ENCODE assay signal across 13 mouse cellular contexts in genomic region chr14:71709528-71710289, GRCm38 (mm10).
A peak's percentile ranks its signal among the peaks of the same experiment; 100 is the strongest.
DNase-seq lines count a peak whose midpoint lies in the region; ATAC-seq lines count a peak whose summit lies in the region.
"Had no signal": no experiment of that assay in that cellular context is flagged by ENCODE, and none has a peak within 500 bp of the region (broad histone marks: within the 10 kb centered on the region; RNA-seq: fewer than 3 reads in every experiment).

No protein-coding gene starts in this region.

- no peak overlapping the region for H3K9ac ChIP-seq in embryonic facial prominence, embryonic 14.5 days (ENCODE audit: low read depth, low read length)
- no peak overlapping the region for H3K9ac ChIP-seq in forebrain, embryonic 15.5 days (replicated peaks)
- H3K9ac ChIP-seq in midbrain, embryonic 15.5 days, result no peak overlapping the region
- H3K9ac ChIP-seq: heart, embryonic 13.5 days had no signal

- H3K9me3 ChIP-seq in embryonic facial prominence, embryonic 14.5 days (ENCODE audit: control insufficient read depth, low read length), result no peaks in the 10 kb centered on the region
- no peaks in the 10 kb centered on the region for H3K9me3 ChIP-seq in forebrain, embryonic 15.5 days
- H3K9me3 ChIP-seq in midbrain, embryonic 15.5 days, result no peaks in the 10 kb centered on the region
- H3K9me3 ChIP-seq: heart, embryonic 13.5 days had no signal

- no peaks in the 10 kb centered on the region for H3K4me1 ChIP-seq in embryonic facial prominence, embryonic 14.5 days (ENCODE audit: control insufficient read depth, insufficient read depth, low read length)
- H3K4me1 ChIP-seq in forebrain, embryonic 15.5 days, result peaks cover 3% of the 10 kb centered on the region; the same call in 1 of the 2 replicates
- H3K4me1 ChIP-seq in midbrain, embryonic 15.5 days, result peaks cover 4% of the 10 kb centered on the region; the same call in 1 of the 2 replicates
- H3K4me1 ChIP-seq: heart, embryonic 13.5 days had no signal

- H3K36me3 ChIP-seq in embryonic facial prominence, embryonic 14.5 days (ENCODE audit: control insufficient read depth, insufficient read depth, low read length), result no peaks in the 10 kb centered on the region
- no peaks in the 10 kb centered on the region for H3K36me3 ChIP-seq in forebrain, embryonic 15.5 days
- no peaks in the 10 kb centered on the region for H3K36me3 ChIP-seq in midbrain, embryonic 15.5 days (replicated peaks)
- H3K36me3 ChIP-seq: heart, embryonic 13.5 days had no signal

- WGBS in embryonic facial prominence, embryonic 14.5 days, result 61% methylated on average over 5 of the region's 5 CpGs
- WGBS in forebrain, embryonic 15.5 days, result 48% methylated on average over 5 of the region's 5 CpGs
- WGBS in midbrain, embryonic 15.5 days, result 41% methylated on average over 5 of the region's 5 CpGs

- DNase-seq in kidney, postnatal 10 days, result peak; percentile 66
- no peak for DNase-seq in kidney, postnatal 25 days
- peak; percentile 34 for DNase-seq in embryonic facial prominence, embryonic 14.5 days (ENCODE audit: low spot score)
- no peak for DNase-seq in liver
- DNase-seq: cerebellum, postnatal 36 days; gastrocnemius, postnatal 14 days; layer of hippocampus, postnatal 36 days; lung, postnatal 4 days had no signal

- H3K4me2 ChIP-seq in embryonic facial prominence, embryonic 14.5 days (ENCODE audit: low read depth, low read length), result no peak overlapping the region
- no peak overlapping the region for H3K4me2 ChIP-seq in forebrain, embryonic 15.5 days (replicated peaks)
- no peak overlapping the region for H3K4me2 ChIP-seq in midbrain, embryonic 15.5 days
- H3K4me2 ChIP-seq: heart, embryonic 13.5 days had no signal

- no peak overlapping the region for H3K27ac ChIP-seq in embryonic facial prominence, embryonic 14.5 days (replicated peaks; ENCODE audit: low read depth, low read length)
- no peak overlapping the region for H3K27ac ChIP-seq in forebrain, embryonic 15.5 days (replicated peaks)
- peak overlapping the region; percentile 38; the same call in 1 of the 2 replicates for H3K27ac ChIP-seq in midbrain, embryonic 15.5 days
- H3K27ac ChIP-seq: heart, embryonic 13.5 days had no signal

- H3K4me3 ChIP-seq in embryonic facial prominence, embryonic 14.5 days (ENCODE audit: low read depth, low read length), result no peak overlapping the region
- H3K4me3 ChIP-seq in forebrain, embryonic 15.5 days, result no peak overlapping the region
- no peak overlapping the region for H3K4me3 ChIP-seq in midbrain, embryonic 15.5 days
- H3K4me3 ChIP-seq: heart, embryonic 13.5 days; myocyte had no signal

- ATAC-seq in embryonic facial prominence, embryonic 14.5 days (ENCODE audit: low read depth), result peak; percentile 93
- ATAC-seq in forebrain, embryonic 15.5 days (replicated peaks), result peak; percentile 69
- peak; percentile 63 for ATAC-seq in midbrain, embryonic 15.5 days (replicated peaks)
- no peak for ATAC-seq in CD4-positive, CD25-positive, alpha-beta regulatory T cell, adult 4 months

- no peaks in the 10 kb centered on the region for H3K27me3 ChIP-seq in embryonic facial prominence, embryonic 14.5 days (replicated peaks; ENCODE audit: control insufficient read depth, insufficient read depth, low read length)
- H3K27me3 ChIP-seq in forebrain, embryonic 15.5 days, result no peaks in the 10 kb centered on the region
- H3K27me3 ChIP-seq in midbrain, embryonic 15.5 days (replicated peaks), result no peaks in the 10 kb centered on the region
- H3K27me3 ChIP-seq: heart, embryonic 13.5 days had no signal

Comparison
In these comparisons a context has a peak if more than half of its experiments do, and no peak if none do; other contexts are left out.
1. DNase-seq: peak in kidney, postnatal 10 days (single experiment) and embryonic facial prominence, embryonic 14.5 days (single experiment); none in kidney, postnatal 25 days (0 of 2) and liver (single experiment).